Mouse (Mus musculus) E14TG2a.4 (cell line): ENCODE data around the gene Dcaf6.
"Not testable (repeated sequence)": the region's sequence is repeated elsewhere in the genome, so short reads cannot be mapped to it uniquely, and the experiment has no call there.

ENCODE experiments used
- CTCF ChIP-seq: conservative IDR thresholded peaks from 2 replicates; pipeline ENCODE4 v1.5.1; 2014; ENCODE audit warnings: low read length
- NANOG ChIP-seq: IDR thresholded peaks from 2 replicates; pipeline ENCODE4 v1.6.1; 2014; ENCODE audit warnings: borderline replicate concordance, low read length, mixed read lengths

DNA sequence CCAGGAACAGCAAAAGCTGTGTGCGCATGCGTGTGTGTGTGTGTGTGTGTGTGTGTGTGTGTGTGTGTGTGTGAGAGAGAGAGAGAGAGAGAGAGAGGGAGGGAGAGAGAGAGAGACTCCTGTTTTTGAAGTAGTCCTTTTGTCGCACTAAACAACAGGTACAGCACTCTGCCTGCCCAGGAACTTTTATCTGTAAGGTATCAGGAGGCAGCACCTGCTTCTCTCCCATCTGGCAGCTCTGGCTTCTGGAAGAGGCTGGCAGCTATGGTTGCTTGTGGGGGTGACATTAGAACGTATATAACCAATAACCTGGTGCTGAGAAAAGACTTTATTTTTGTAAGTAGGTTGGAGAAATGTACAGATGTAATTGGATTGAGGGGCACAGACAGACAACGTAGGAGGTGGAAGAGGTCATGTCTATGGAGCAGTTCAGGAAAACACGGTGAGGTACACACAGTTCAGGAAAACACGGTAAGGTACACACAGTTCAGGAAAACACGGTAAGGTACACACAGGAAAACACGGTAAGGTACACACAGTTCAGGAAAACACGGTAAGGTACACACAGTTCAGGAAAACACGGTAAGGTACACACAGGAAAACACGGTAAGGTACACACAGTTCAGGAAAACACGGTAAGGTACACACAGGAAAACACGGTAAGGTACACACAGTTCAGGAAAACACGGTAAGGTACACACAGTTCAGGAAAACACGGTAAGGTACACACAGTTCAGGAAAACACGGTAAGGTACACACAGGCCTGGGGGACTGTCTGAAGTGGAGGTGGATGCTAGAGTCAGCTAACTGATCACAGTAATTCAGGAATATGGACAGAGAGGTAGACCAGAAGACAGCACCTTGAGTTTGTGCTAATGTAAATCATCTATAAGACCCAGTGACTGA is 131.6 kb downstream of the Dcaf6 start:
- TF ChIP-seq CTCF, NANOG: not testable (repeated sequence)
